Mouse (Mus musculus) neural tube, embryonic 10.5 days (tissue): ENCODE measurements around the gene Slc37a4.
"Not testable (repeated sequence)": the region's sequence is repeated elsewhere in the genome, so short reads cannot be mapped to it uniquely, and the experiment has no call there.

Source experiments
- DNase-seq: peaks from one replicate; pipeline ENCODE4 v3.0.0-alpha.2; 2017; ENCODE audit warnings: low spot score; ENCODE audit errors: extremely low spot score

Slc37a4 gene

GRCm38 (mm10) chr9:44396684-44397411, at the start of gene Slc37a4:
Gene Slc37a4, plus strand, starts transcription at chr9:44396852.
- DNase-seq: peak; percentile 87

GRCm38 (mm10) chr9:44347166-44347565, 49.5 kb upstream of the Slc37a4 start:
- no peak for DNase-seq

DNA sequence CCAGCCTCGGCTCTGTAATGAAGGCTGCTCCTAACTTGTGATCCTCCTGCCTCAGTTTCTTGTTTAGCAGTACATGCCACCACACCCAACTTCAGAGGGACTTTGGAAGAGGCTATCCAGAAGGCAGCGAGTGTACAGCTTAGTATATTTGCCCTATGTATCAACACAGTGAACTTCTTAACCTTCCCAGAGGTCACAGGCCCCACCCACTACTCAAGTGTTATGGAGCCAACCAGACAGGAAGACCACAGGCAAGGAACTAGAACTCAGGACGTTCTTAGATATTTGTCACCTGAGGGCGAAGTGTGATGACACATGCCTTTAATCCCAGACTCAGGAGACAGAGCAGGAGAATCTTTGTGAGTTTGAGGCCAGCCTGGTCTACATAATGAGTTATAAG, 49.0 kb upstream of the Slc37a4 start:
- DNase-seq: no peak

- DNase-seq: no peak
Measured at GRCm38 (mm10) chr9:44348546-44348945, 48.1 kb upstream of the Slc37a4 start.

GRCm38 (mm10) chr9:44351396-44351795, 45.3 kb upstream of the Slc37a4 start:
- no peak for DNase-seq

DNA sequence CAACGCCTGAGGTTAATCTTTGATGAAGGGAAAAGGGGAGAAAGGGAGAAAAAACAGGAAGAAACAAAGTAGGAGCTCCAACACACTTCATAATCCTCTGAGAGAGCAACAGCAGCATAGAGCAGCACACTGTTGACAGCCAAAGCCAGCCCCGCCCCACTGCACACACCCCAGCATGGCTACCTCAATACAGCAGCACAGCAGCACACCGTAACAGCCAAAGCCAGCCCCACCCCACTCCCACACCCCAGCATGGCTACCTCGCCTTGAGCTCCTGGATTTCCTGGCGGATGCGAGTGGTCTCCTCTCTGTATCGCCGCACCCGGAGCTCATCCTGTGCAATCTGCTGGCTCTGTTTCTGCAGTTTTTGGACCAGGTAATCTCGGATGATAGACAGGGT, 44.3 kb upstream of the Slc37a4 start:
- DNase-seq: no peak

DNA sequence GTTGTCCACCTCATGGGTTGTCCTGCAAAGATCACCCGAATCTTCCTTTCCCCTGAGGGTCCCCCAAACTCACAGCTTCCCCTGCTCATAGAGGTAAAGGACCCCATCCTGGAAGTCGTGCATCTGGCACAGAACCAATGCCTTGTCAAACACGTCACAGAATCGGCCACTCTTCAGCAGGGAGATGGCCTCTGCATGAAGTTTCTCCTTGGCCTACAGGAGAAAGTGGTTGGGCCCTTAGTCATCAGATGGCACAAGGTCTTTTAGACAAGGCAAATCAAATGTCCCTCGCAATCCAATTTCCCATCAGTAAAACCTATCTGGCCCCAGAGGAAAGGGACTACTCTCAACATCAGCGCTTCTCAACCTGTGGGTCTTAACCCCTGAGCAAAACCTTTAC, 43.5 kb upstream of the Slc37a4 start:
- no peak for DNase-seq

GRCm38 (mm10) chr9:44357207-44357606, 39.4 kb upstream of the Slc37a4 start:
- no peak for DNase-seq

DNA sequence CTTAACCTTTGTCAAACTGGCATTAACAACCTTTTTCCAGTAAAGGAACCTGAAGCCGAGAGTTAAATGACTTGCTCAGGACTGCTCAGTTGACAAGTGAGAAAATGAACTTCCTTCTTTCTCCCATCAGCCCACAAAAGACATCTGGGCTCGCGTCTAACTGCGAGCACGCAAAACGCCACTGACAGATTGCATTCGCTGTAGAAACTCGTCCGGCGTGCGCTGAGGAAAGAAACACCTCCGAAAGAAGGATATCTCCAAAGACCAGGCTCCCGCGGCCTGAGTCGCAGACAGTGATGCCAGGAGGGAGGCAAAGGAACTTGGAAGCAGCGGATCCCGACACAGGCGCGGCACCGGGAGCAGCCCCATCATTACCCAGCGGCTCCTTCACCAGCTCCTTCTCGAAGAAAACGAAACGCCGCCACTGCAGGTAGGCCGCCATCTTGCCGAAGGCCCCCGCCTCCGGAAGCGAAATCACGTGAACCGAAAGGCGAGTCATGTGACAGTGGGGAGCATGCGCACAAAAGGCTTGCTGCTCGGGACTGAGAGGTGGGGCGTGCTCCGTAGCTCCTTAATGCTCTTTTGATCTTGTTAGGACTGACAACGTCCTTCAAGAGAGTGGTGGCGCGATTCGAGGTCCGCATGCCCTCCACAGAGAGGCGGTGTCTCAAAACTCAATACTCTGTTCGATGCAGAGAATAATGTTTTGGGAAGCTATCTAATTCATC, 35.3 kb upstream of the Slc37a4 start, which contains the start of gene Vps11:
Gene Vps11, minus strand, starts transcription at position 481 of the 728 bp plus-strand sequence.
- peak; percentile 98 for DNase-seq

GRCm38 (mm10) chr9:44361931-44362330, 34.7 kb upstream of the Slc37a4 start:
- not testable (repeated sequence) for DNase-seq

DNA sequence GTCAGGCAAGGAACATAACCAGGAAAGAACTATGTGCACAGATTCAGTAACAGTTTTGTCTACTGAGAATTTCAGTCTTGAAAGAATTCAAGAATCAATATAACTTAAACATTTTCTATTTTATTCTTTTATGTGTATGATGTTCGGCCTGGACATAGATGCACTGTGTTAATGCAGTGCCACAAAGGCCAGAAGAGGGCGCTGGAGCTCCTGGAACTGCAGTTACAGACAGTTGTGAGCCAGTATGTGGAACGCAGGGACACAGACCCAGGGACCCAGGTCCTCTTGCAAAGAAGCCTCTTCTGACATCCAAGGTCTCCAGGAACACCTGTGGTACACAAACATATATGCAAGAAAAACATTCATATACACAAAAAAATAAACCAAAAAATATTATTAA, 32.2 kb upstream of the Slc37a4 start:
- no peak for DNase-seq

DNA sequence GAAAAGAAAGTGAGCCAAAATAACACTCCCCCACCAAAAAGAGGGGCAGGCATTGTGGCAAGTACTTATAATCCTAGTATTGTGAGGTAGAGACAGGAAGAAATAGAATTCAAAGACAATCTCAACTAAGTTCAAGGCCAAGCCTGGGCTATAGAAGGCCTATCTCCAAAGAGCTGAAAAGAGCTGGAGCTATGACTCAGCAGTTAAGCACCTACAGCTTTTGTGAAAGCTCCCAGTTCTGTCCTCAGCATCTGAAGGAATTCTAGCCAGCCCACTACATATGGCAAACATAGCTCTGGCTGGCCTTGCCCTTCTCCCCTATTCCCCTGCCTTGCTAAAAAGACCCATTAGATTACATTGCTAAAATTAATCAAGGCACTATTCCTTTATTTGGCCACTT, 23.3 kb upstream of the Slc37a4 start:
- no peak for DNase-seq

GRCm38 (mm10) chr9:44376141-44376540, 20.5 kb upstream of the Slc37a4 start:
- DNase-seq: no peak

- DNase-seq: not testable (repeated sequence)
Measured at GRCm38 (mm10) chr9:44377335-44377734, 19.3 kb upstream of the Slc37a4 start.

- DNase-seq: no peak
Measured at GRCm38 (mm10) chr9:44378153-44378730, 18.4 kb upstream of the Slc37a4 start.

DNA sequence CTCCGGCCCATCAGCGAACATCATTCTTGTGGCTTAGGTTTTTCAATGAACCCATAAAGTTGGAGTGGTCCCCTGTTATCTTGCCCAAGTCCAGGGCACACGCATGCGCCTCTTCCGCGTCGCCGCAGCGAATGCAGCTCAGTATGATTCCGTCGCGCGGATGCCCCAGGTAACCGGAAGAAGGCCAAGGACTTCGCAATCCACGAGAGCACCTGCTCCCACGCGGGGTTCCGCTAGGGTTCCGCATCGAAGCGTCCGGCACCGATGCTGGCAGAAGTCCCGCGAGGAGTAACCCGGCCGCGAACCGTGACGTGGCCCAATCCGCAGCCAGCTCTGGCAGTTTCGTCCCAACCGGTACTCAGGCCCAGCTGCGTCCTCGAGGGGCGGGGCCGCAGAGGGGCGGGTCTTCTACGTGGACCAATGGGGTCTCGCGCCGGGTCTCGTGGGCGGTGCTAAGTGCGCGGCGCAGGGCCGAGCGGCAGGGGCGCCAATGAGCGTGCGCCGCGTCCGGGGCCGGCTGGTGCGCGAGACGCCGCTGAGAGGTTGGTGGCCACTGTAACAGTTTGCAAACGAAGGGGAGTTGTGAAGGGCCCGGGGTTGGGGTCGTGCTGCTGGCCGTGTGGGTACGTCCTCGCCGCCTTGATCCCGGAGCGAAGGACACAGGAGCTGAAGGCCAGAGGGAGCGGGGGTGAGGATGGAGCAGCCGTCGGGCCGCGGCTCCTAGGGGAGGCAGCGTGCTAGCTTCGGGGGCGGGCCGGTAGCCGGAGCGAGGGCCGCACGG, 17.4 kb upstream of the Slc37a4 start, which contains the start of gene Hyou1:
Gene Hyou1, plus strand, starts transcription at position 437 of the 781 bp plus-strand sequence.
- DNase-seq: peak; percentile 100

- no peak for DNase-seq
Measured at GRCm38 (mm10) chr9:44379862-44380261, 16.8 kb upstream of the Slc37a4 start.

- DNase-seq: no peak
Measured at GRCm38 (mm10) chr9:44384596-44384995, 12.1 kb upstream of the Slc37a4 start.

GRCm38 (mm10) chr9:44387221-44387620, 9.4 kb upstream of the Slc37a4 start:
- no peak for DNase-seq

GRCm38 (mm10) chr9:44389273-44389672, 7.4 kb upstream of the Slc37a4 start:
- DNase-seq: no peak

GRCm38 (mm10) chr9:44391466-44391865, 5.2 kb upstream of the Slc37a4 start:
- peak; percentile 71 for DNase-seq
